Mouse (Mus musculus): ENCODE results near the gene Zdhhc5. TPM values are rescaled to one million over a fixed set of nuclear protein-coding genes. Genes with fewer than 3 reads are reported as not detected.

Zdhhc5 gene
- total RNA-seq, 1 experiment = 39.0 TPM

DNA sequence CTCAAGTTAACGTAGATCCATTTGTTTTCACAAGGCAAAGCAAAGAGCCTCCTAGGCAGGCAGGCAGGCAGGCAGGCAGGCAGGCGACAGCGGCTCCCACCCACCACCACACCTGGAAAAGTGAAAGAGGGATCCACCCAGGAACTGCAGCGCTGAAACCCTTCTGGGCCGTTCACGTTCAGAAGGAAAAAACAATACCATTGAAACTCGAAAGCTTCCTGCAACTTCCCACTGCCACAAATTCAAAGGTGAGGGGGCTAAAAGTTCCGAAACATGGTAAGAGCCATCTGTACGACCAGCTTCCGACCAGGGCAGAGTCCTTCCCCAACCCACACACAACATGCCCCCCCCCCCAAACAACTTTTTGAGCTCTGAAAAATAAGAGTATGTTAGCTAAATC, 65.3 kb downstream of the Zdhhc5 start:
- TF ChIP-seq CHD2 (IDR thresholded peaks at IDR 0.05; ENCODE audit: low read depth, low read length) = no peak
- no peak for TF ChIP-seq HCFC1 (IDR thresholded peaks at IDR 0.05; ENCODE audit: borderline replicate concordance, insufficient read depth, low read length)
- no peak for TF ChIP-seq ZNF384 (IDR thresholded peaks at IDR 0.05; ENCODE audit: low read depth, low read length)
- no peak for TF ChIP-seq ZC3H11A (IDR thresholded peaks at IDR 0.05; ENCODE audit: borderline replicate concordance, low read depth, low read length)
- no peak for TF ChIP-seq MAFK (IDR thresholded peaks at IDR 0.05; ENCODE audit: insufficient read depth, low read depth, low read length)
- H3K9ac ChIP-seq (ENCODE audit: insufficient read depth, low read depth, low read length, poor library complexity, severe bottlenecking) = peak overlapping the region; percentile 79
- in situ Hi-C loops (cut with MboI; ENCODE audit: low sequenced_read_pairs in 2 of 2, unreplicated experiment in 2 of 2) = no loop called here
- H3K36me3 ChIP-seq (ENCODE audit: control insufficient read depth, insufficient read depth, low read length, poor library complexity, severe bottlenecking) = 0 out of 2 replicates have a peak, but pooled peaks cover 2% of the 10 kb centered on the region
- DNase-seq (ENCODE audit: low read depth, low spot score) = no peak
- peak overlapping the region; percentile 8; the same call in 1 of the 2 replicates for H3K27ac ChIP-seq (ENCODE audit: insufficient read depth, low read depth, low read length, poor library complexity, severe bottlenecking)
- H3K4me3 ChIP-seq (ENCODE audit: insufficient read depth in 1 of 2, low read depth in 1 of 2, low read length in 2 of 2, poor library complexity in 1 of 2, severe bottlenecking in 1 of 2) = peak overlapping the region; percentile 82 to 89
- peaks cover 2 to 4% of the 10 kb centered on the region in 2 experiments; a peak in 3 of 4 replicates for H3K4me1 ChIP-seq (ENCODE audit: control insufficient read depth in 2 of 2, insufficient read depth in 2 of 2, low read length in 2 of 2, poor library complexity in 1 of 2)
- H3K9me3 ChIP-seq (ENCODE audit: control insufficient read depth, insufficient read depth, low read depth, low read length) = no peaks in the 10 kb centered on the region

DNA sequence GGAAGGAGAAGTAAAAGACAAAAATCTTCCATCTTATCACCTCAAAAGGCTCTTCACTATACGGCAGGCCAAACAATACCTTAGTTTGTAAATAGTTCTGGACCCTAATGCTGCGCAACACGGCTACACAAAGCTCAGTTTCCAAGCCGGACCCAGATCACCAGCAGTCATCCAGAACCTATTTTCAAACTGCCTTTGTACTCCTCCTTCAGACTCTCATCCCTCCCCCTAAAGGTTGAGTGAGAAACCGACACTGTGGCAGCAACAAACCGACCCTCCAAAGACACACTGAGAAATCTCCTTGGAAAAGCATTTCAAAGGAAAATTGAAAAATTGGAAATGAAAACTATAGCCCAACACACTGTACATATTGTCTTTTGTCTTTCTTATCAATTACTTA, 66.6 kb downstream of the Zdhhc5 start:
- Histone ChIP-seq H3K27ac (ENCODE audit: insufficient read depth, low read depth, low read length, poor library complexity, severe bottlenecking) (no peak overlapping the region), H3K9me3 (ENCODE audit: control insufficient read depth, insufficient read depth, low read depth, low read length) (no peaks in the 10 kb centered on the region), H3K4me1 (ENCODE audit: control insufficient read depth in 2 of 2, insufficient read depth in 2 of 2, low read length in 2 of 2, poor library complexity in 1 of 2) (peaks cover 2 to 4% of the 10 kb centered on the region in 2 experiments; a peak in 3 of 4 replicates), H3K36me3 (ENCODE audit: control insufficient read depth, insufficient read depth, low read length, poor library complexity, severe bottlenecking) (0 out of 2 replicates have a peak, but pooled peaks cover 2% of the 10 kb centered on the region), H3K4me3 (ENCODE audit: insufficient read depth in 1 of 2, low read depth in 1 of 2, low read length in 2 of 2, poor library complexity in 1 of 2, severe bottlenecking in 1 of 2) (peak overlapping the region; percentile 4 to 89; a peak in 3 of 4 replicates), H3K9ac (ENCODE audit: insufficient read depth, low read depth, low read length, poor library complexity, severe bottlenecking) (no peak overlapping the region)
- no peak for DNase-seq (ENCODE audit: low read depth, low spot score)
- TF ChIP-seq MAFK (IDR thresholded peaks at IDR 0.05; ENCODE audit: insufficient read depth, low read depth, low read length) = no peak
- no peak for TF ChIP-seq ZC3H11A (IDR thresholded peaks at IDR 0.05; ENCODE audit: borderline replicate concordance, low read depth, low read length)
- TF ChIP-seq HCFC1 (IDR thresholded peaks at IDR 0.05; ENCODE audit: borderline replicate concordance, insufficient read depth, low read length) = no peak
- in situ Hi-C loops (cut with MboI; ENCODE audit: low sequenced_read_pairs in 2 of 2, unreplicated experiment in 2 of 2) = no loop called here

- in situ Hi-C loops (cut with MboI; ENCODE audit: low sequenced_read_pairs in 2 of 2, unreplicated experiment in 2 of 2) = no loop called here
- H3K4me3 ChIP-seq (ENCODE audit: insufficient read depth in 1 of 2, low read depth in 1 of 2, low read length in 2 of 2, poor library complexity in 1 of 2, severe bottlenecking in 1 of 2) = no peak overlapping the region
Measured at GRCm38 (mm10) chr2:84647051-84647568, 67.9 kb downstream of the Zdhhc5 start.

DNA sequence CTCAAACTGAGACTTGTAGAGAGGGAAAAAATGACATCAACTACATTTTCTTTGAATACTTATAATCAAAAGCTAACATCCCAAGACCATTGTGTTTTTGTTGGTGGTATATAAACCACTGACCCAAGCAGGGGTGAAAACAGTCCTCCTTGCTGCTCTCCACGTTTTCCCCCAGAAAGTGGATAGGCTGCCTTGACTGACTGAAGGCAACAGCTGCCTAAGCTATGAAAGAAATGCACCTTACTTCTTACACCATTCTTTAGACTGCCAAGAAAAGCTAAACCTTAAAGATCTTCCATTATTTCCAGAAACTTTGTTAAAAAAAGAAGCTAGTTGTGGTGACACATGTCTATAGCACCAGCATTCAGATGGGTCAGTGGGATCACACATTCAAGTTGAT, 68.8 kb downstream of the Zdhhc5 start:
- in situ Hi-C loops (cut with MboI; ENCODE audit: low sequenced_read_pairs in 2 of 2, unreplicated experiment in 2 of 2) = no loop called here
- H3K4me3 ChIP-seq (ENCODE audit: insufficient read depth in 1 of 2, low read depth in 1 of 2, low read length in 2 of 2, poor library complexity in 1 of 2, severe bottlenecking in 1 of 2) = no peak overlapping the region
- no peak for DNase-seq (ENCODE audit: low read depth, low spot score)

More at GRCm38 (mm10) chr2:84647051-84647568, 67.9 kb downstream of the Zdhhc5 start:
- Histone ChIP-seq H3K27ac (ENCODE audit: insufficient read depth, low read depth, low read length, poor library complexity, severe bottlenecking) (no peak overlapping the region), H3K9me3 (ENCODE audit: control insufficient read depth, insufficient read depth, low read depth, low read length) (no peaks in the 10 kb centered on the region), H3K36me3 (ENCODE audit: control insufficient read depth, insufficient read depth, low read length, poor library complexity, severe bottlenecking) (0 out of 2 replicates have a peak, but pooled peaks cover 2% of the 10 kb centered on the region), H3K4me1 (ENCODE audit: control insufficient read depth in 2 of 2, insufficient read depth in 2 of 2, low read length in 2 of 2, poor library complexity in 1 of 2) (peaks cover 2 to 4% of the 10 kb centered on the region in 2 experiments; a peak in 3 of 4 replicates), H3K9ac (ENCODE audit: insufficient read depth, low read depth, low read length, poor library complexity, severe bottlenecking) (no peak overlapping the region)
- DNase-seq (ENCODE audit: low read depth, low spot score) = no peak
- no peak for TF ChIP-seq CHD2 (IDR thresholded peaks at IDR 0.05; ENCODE audit: low read depth, low read length)
- no peak for TF ChIP-seq MAFK (IDR thresholded peaks at IDR 0.05; ENCODE audit: insufficient read depth, low read depth, low read length)
- TF ChIP-seq HCFC1 (IDR thresholded peaks at IDR 0.05; ENCODE audit: borderline replicate concordance, insufficient read depth, low read length) = no peak
- TF ChIP-seq ZNF384 (IDR thresholded peaks at IDR 0.05; ENCODE audit: low read depth, low read length) = no peak
- no peak for TF ChIP-seq ZC3H11A (IDR thresholded peaks at IDR 0.05; ENCODE audit: borderline replicate concordance, low read depth, low read length)

More for the DNA sequence above, 68.8 kb downstream of the Zdhhc5 start:
- no peak overlapping the region for H3K27ac ChIP-seq (ENCODE audit: insufficient read depth, low read depth, low read length, poor library complexity, severe bottlenecking)
- H3K4me1 ChIP-seq (ENCODE audit: control insufficient read depth in 2 of 2, insufficient read depth in 2 of 2, low read length in 2 of 2, poor library complexity in 1 of 2) = peaks cover 2 to 4% of the 10 kb centered on the region in 2 experiments; a peak in 3 of 4 replicates
- H3K9me3 ChIP-seq (ENCODE audit: control insufficient read depth, insufficient read depth, low read depth, low read length) = no peaks in the 10 kb centered on the region
- H3K9ac ChIP-seq (ENCODE audit: insufficient read depth, low read depth, low read length, poor library complexity, severe bottlenecking) = no peak overlapping the region
- 0 out of 2 replicates have a peak, but pooled peaks cover 2% of the 10 kb centered on the region for H3K36me3 ChIP-seq (ENCODE audit: control insufficient read depth, insufficient read depth, low read length, poor library complexity, severe bottlenecking)
- TF ChIP-seq HCFC1 (IDR thresholded peaks at IDR 0.05; ENCODE audit: borderline replicate concordance, insufficient read depth, low read length) = no peak
- no peak for TF ChIP-seq ZC3H11A (IDR thresholded peaks at IDR 0.05; ENCODE audit: borderline replicate concordance, low read depth, low read length)
- TF ChIP-seq MAFK (IDR thresholded peaks at IDR 0.05; ENCODE audit: insufficient read depth, low read depth, low read length) = no peak
- TF ChIP-seq CHD2 (IDR thresholded peaks at IDR 0.05; ENCODE audit: low read depth, low read length) = no peak
